Mouse (Mus musculus) MEL (cell line): Measurements from ENCODE around the gene Lipa.

Source experiments
- CTCF ChIP-seq, 3 experiments: IDR thresholded peaks in 2 of 3; conservative IDR thresholded peaks in 1 of 3; 2 replicates each; pipeline ENCODE4 v1.5.1; 2011 to 2012; ENCODE audit warnings: low read length in 3 of 3, low read depth in 2 of 3, mild to moderate bottlenecking in 2 of 3, improper control_type of control experiment in 1 of 3, inconsistent platforms in 1 of 3, mixed read lengths in 1 of 3, moderate library complexity in 1 of 3; ENCODE audit not compliant: control insufficient read depth in 1 of 3, insufficient read depth in 1 of 3, poor library complexity in 1 of 3, severe bottlenecking in 1 of 3
- HCFC1 ChIP-seq: IDR thresholded peaks from 2 replicates; pipeline ENCODE4 v1.6.1; 2012; ENCODE audit warnings: low read depth, mild to moderate bottlenecking, inconsistent platforms, low read length, improper control_type of control experiment, moderate library complexity
- JUND ChIP-seq: IDR thresholded peaks from 2 replicates; pipeline ENCODE4 v1.6.1; 2011; ENCODE audit warnings: low read depth, mild to moderate bottlenecking, improper control_type of control experiment, low read length
- MAX ChIP-seq: IDR thresholded peaks from 2 replicates; pipeline ENCODE4 v1.6.1; 2011; ENCODE audit warnings: low read length, improper control_type of control experiment
- POLR2A ChIP-seq, 2 experiments: IDR thresholded peaks; 2 replicates each; pipeline ENCODE4 v1.6.1; 2011 to 2012; ENCODE audit warnings: low read length in 2 of 2, mild to moderate bottlenecking in 2 of 2, control low read depth in 1 of 2, improper control_type of control experiment in 1 of 2, low read depth in 1 of 2, moderate library complexity in 1 of 2; ENCODE audit not compliant: control insufficient read depth in 1 of 2, insufficient read depth in 1 of 2, poor library complexity in 1 of 2
- RAD21 ChIP-seq: IDR thresholded peaks from 2 replicates; pipeline ENCODE4 v1.6.1; 2011; ENCODE audit warnings: mild to moderate bottlenecking, low read depth, low read length, improper control_type of control experiment
- USF2 ChIP-seq, 2 experiments: IDR thresholded peaks; 2 replicates each; pipeline ENCODE4 v1.6.1; 2011 to 2012; ENCODE audit warnings: improper control_type of control experiment in 2 of 2, low read length in 2 of 2, borderline replicate concordance in 1 of 2, inconsistent platforms in 1 of 2, low read depth in 1 of 2, mild to moderate bottlenecking in 1 of 2; ENCODE audit not compliant: insufficient read depth in 1 of 2
- ZNF384 ChIP-seq: IDR thresholded peaks from 2 replicates; pipeline ENCODE4 v1.6.1; 2012; ENCODE audit warnings: low read depth, mild to moderate bottlenecking, inconsistent platforms, low read length, improper control_type of control experiment

GRCm38 (mm10) chr19:34551981-34552380, 24.7 kb upstream of the Lipa start:
- TF ChIP-seq ZNF384 (no peak), CTCF (IDR thresholded peaks at IDR 0.05 in 2 of 3, conservative IDR thresholded peaks at IDR 0.05 in 1 of 3; ENCODE audit: control insufficient read depth in 1 of 3, insufficient read depth in 1 of 3, low read depth in 2 of 3, low read length in 3 of 3, poor library complexity in 1 of 3, severe bottlenecking in 1 of 3) (no peak), MAX (no peak), POLR2A (IDR thresholded peaks at IDR 0.05; ENCODE audit: control insufficient read depth in 1 of 2, insufficient read depth in 1 of 2, low read depth in 1 of 2, low read length in 2 of 2, poor library complexity in 1 of 2) (no peak), RAD21 (no peak), HCFC1 (no peak), USF2 (IDR thresholded peaks at IDR 0.05; ENCODE audit: borderline replicate concordance in 1 of 2, insufficient read depth in 1 of 2, low read depth in 1 of 2, low read length in 2 of 2) (no peak), JUND (no peak)
